10 mouse cellular contexts compared by ENCODE assay signal in the genomic region with DNA sequence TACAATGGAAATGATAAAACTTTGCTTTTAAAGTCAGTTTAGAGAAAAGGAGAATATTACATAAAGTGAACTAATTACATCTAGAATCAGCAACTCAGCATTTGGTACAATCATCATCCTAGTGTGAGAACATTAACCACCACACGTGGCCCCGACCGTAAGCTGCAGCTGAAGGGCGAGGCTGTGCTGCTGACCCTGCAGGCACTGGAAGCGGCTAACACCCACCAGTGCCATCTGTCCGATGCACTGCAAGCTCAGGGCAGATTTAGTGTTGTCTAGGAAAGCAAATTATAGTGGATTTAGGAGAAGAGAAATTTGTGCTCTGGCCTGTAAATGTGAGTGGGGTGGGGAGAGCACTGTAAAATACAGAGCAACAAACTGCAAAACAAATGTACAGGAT. TPM values are rescaled to one million over a fixed set of nuclear protein-coding genes. Genes with fewer than 3 reads are reported as not detected.
DNase-seq lines count a peak whose midpoint lies in the region; TF ChIP-seq lines count a peak whose summit lies in the region.
"Had no signal": no experiment of that assay in that cellular context is flagged by ENCODE, and none has a peak within 500 bp of the region (broad histone marks: within the 10 kb centered on the region; RNA-seq: fewer than 3 reads in every experiment).

No protein-coding gene starts in this region.

- TF ChIP-seq POLR2A in brain, embryonic 14.5 days (IDR thresholded peaks at IDR 0.05; ENCODE audit: borderline replicate concordance, extremely low read depth, insufficient read depth, insufficient read length, poor library complexity, severe bottlenecking): no peak

- no peak overlapping the region for H3K4me3 ChIP-seq in left cerebral cortex, adult 2 months
- H3K4me3 ChIP-seq: forebrain, embryonic 13.5 days; limb, embryonic 13.5 days; midbrain, embryonic 15.5 days had no signal

- intact Hi-C loops in heart, postnatal 25 days (cut with DNase I): no loop called here
- intact Hi-C loops in left cerebral cortex, adult 2 months (cut with DNase I): no loop called here
- intact Hi-C loops in left cerebral cortex, postnatal 10 days (cut with DNase I): no loop called here

- peak; percentile 94 for DNase-seq in heart, adult 11 months
- DNase-seq in heart, postnatal 25 days (ENCODE audit: low spot score): no peak
- peak in 1 of 2 experiments; percentile 15 for DNase-seq in left cerebral cortex, adult 2 months (ENCODE audit: extremely low spot score in 1 of 2, low spot score in 2 of 2)
- no peak for DNase-seq in left cerebral cortex, postnatal 10 days (ENCODE audit: extremely low spot score in 1 of 2, low spot score in 2 of 2)
- peak; percentile 41 for DNase-seq in brain, embryonic 14.5 days (ENCODE audit: low read depth)
- DNase-seq in cerebellum, postnatal 25 days: peak; percentile 60 to 62
- no peak for DNase-seq in adrenal gland, postnatal 25 days

- peak overlapping the region; percentile 56 for H3K27ac ChIP-seq in left cerebral cortex, adult 2 months
- H3K27ac ChIP-seq: limb, embryonic 13.5 days; midbrain, embryonic 15.5 days had no signal

- TF ChIP-seq CTCF in left cerebral cortex, adult 2 months (IDR thresholded peaks at IDR 0.05): no peak
- TF ChIP-seq CTCF in brain, embryonic 14.5 days (IDR thresholded peaks at IDR 0.05; ENCODE audit: borderline replicate concordance, extremely low read depth, insufficient read depth, insufficient read length): no peak

RNA-seq across cellular contexts. Expression of gene Cep95, which starts 31.2 kb away (rescaled TPM):
- total RNA-seq in heart, postnatal 25 days (2021): 1 to 10 TPM; 5.9 to 7.3 TPM
- 10 to 100 TPM; 12.6 to 15.1 TPM for total RNA-seq in left cerebral cortex, adult 2 months (2021)
- total RNA-seq in left cerebral cortex, postnatal 10 days (2021): 10 to 100 TPM in 1 of 2 experiments, 1 to 10 TPM in 1; 8.7 to 10.3 TPM
- polyA plus RNA-seq in brain, embryonic 14.5 days (2012; rRNA removed): 20.3 and 22.3 TPM in 2 replicates
- 10.5 and 14.7 TPM in 2 replicates for total RNA-seq in adrenal gland, postnatal 25 days (2021)

RNA-seq across cellular contexts. Expression of gene Ddx5, which starts 31.3 kb away (rescaled TPM):
- 100 to 1,000 TPM; 310 to 351 TPM for total RNA-seq in heart, postnatal 25 days (2021)
- total RNA-seq in left cerebral cortex, adult 2 months (2021): 100 to 1,000 TPM; 652 to 679 TPM
- 100 to 1,000 TPM; 607 to 644 TPM for total RNA-seq in left cerebral cortex, postnatal 10 days (2021)
- 597 and 653 TPM in 2 replicates for polyA plus RNA-seq in brain, embryonic 14.5 days (2012; rRNA removed)
- total RNA-seq in adrenal gland, postnatal 25 days (2021): 703 and 926 TPM in 2 replicates

RNA-seq across cellular contexts. Expression of gene Polg2, which starts 40.9 kb away (rescaled TPM):
- 1 to 10 TPM; 4.2 to 4.9 TPM for total RNA-seq in heart, postnatal 25 days (2021)
- 1 to 10 TPM; 3.2 to 4.2 TPM for total RNA-seq in left cerebral cortex, adult 2 months (2021)
- total RNA-seq in left cerebral cortex, postnatal 10 days (2021): 1 to 10 TPM; 4.1 to 4.6 TPM
- polyA plus RNA-seq in brain, embryonic 14.5 days (2012; rRNA removed): 9.0 and 10.3 TPM in 2 replicates
- total RNA-seq in adrenal gland, postnatal 25 days (2021): 7.1 and 8.4 TPM in 2 replicates

Comparison
In these comparisons a context has a peak if more than half of its experiments do, and no peak if none do; other contexts are left out.
1. DNase-seq: peak in heart, adult 11 months (single experiment), brain, embryonic 14.5 days (single experiment) and cerebellum, postnatal 25 days (2 of 2); none in heart, postnatal 25 days (single experiment), left cerebral cortex, postnatal 10 days (0 of 2) and adrenal gland, postnatal 25 days (single experiment).